Mouse (Mus musculus) G1E (cell line): ENCODE results near the gene Trmo. TPM values are rescaled to one million over a fixed set of nuclear protein-coding genes. Genes with fewer than 3 reads are reported as not detected.

Experiments
- ATAC-seq: 2 replicates; pipeline ENCODE4 v1.8.0; 2016; ENCODE audit warnings: mild to moderate bottlenecking; ENCODE audit not compliant: insufficient number of reproducible peaks, poor library complexity, low FRiP score, severe bottlenecking; ENCODE audit errors: extremely low read depth
- DNase-seq: peaks from one replicate; pipeline ENCODE4 v3.0.0; 2012; ENCODE audit warnings: low spot score
- H3K27me3 ChIP-seq: 2 replicates; pipeline ENCODE4 v1.6.1; 2012; ENCODE audit warnings: mild to moderate bottlenecking, low read length, inconsistent platforms; ENCODE audit not compliant: insufficient read depth
- H3K36me3 ChIP-seq: replicated peaks from 2 replicates; pipeline ENCODE3; 2012; ENCODE audit warnings: mild to moderate bottlenecking, inconsistent platforms
- H3K4me1 ChIP-seq: 2 replicates; pipeline ENCODE4 v1.6.1; 2012; ENCODE audit warnings: low read depth, low read length, inconsistent platforms, mixed read lengths; ENCODE audit not compliant: insufficient read depth
- H3K4me3 ChIP-seq: 2 replicates; pipeline ENCODE4 v1.5.1; 2012; ENCODE audit warnings: low read depth, mild to moderate bottlenecking, inconsistent platforms, low read length, moderate library complexity, mixed read lengths
- H3K9me3 ChIP-seq: replicated peaks from 2 replicates; pipeline ENCODE4 v1.6.1; 2012; ENCODE audit warnings: inconsistent platforms
- CTCF ChIP-seq: IDR thresholded peaks from 2 replicates; pipeline ENCODE4 v1.5.1; 2012; ENCODE audit warnings: low read depth, low read length, inconsistent platforms, mixed read lengths
- GATA1 ChIP-seq: IDR thresholded peaks from 2 replicates; pipeline ENCODE4 v1.6.1; 2012; ENCODE audit warnings: borderline replicate concordance, low read length, inconsistent platforms, mixed read lengths
- GATA2 ChIP-seq: IDR thresholded peaks from 2 replicates; pipeline ENCODE4 v1.6.1; 2012; ENCODE audit warnings: low read depth, low read length, inconsistent platforms, borderline replicate concordance
- POLR2AphosphoS5 ChIP-seq: IDR thresholded peaks from 2 replicates; pipeline ENCODE4 v1.6.1; 2012; ENCODE audit warnings: low read depth, low read length, inconsistent platforms; ENCODE audit not compliant: insufficient replicate concordance
- TAL1 ChIP-seq: conservative IDR thresholded peaks from 2 replicates; pipeline ENCODE4 v1.6.1; 2012; ENCODE audit warnings: low read depth, low read length, inconsistent platforms, mixed read lengths
- polyA plus RNA-seq: library from polyadenylated mRNA; stranded (reverse); fragments of >175 nt; gene quantifications from 2 replicates; pipeline ENCODE4 v1.2.3, GENCODE M21; 2012
- total RNA-seq, 2 experiments: library from RNA; stranded (forward) in 1 of 2; stranded (reverse) in 1 of 2; fragments of 200-1000 nt in 1 of 2; fragments of >200 nt in 1 of 2; fragmentation: Nextera tagmentation in 1 of 2; gene quantifications; 2 replicates each; pipeline ENCODE4 v1.2.3; 2014 to 2017

Trmo gene
- total and polyA plus RNA-seq, 3 experiments, result 4.2 to 20.4 (median 12.9) TPM

GRCm38 (mm10) chr4:46348897-46349296 is 40.3 kb downstream of the Trmo start:
- ATAC-seq (no peak), DNase-seq (no peak)
- TF ChIP-seq GATA2, result no peak
- TF ChIP-seq CTCF, result no peak
- TF ChIP-seq POLR2AphosphoS5, result no peak
- TF ChIP-seq TAL1, result no peak
- TF ChIP-seq GATA1, result no peak
- no peak overlapping the region for H3K4me3 ChIP-seq
- peaks cover 23% of the 10 kb centered on the region; the same call in 1 of the 2 replicates for H3K27me3 ChIP-seq
- peaks cover 16% of the 10 kb centered on the region for H3K9me3 ChIP-seq
- no peaks in the 10 kb centered on the region for H3K36me3 ChIP-seq
- no peaks in the 10 kb centered on the region for H3K4me1 ChIP-seq

GRCm38 (mm10) chr4:46347580-46348515 is 41.4 kb downstream of the Trmo start:
- H3K9me3 ChIP-seq, result peaks cover 25% of the 10 kb centered on the region
- DNase-seq (no peak), ATAC-seq (no peak)
- no peaks in the 10 kb centered on the region for H3K4me1 ChIP-seq
- TF ChIP-seq POLR2AphosphoS5, result no peak
- no peak for TF ChIP-seq GATA2
- no peak for TF ChIP-seq GATA1
- peaks cover 18% of the 10 kb centered on the region; the same call in 1 of the 2 replicates for H3K27me3 ChIP-seq
- H3K4me3 ChIP-seq, result no peak overlapping the region
- H3K36me3 ChIP-seq, result no peaks in the 10 kb centered on the region

GRCm38 (mm10) chr4:46347141-46347540 is 42.1 kb downstream of the Trmo start:
- TF ChIP-seq CTCF (no peak), GATA2 (no peak), POLR2AphosphoS5 (no peak), TAL1 (no peak)
- no peaks in the 10 kb centered on the region for H3K36me3 ChIP-seq
- H3K4me3 ChIP-seq, result no peak overlapping the region
- peaks cover 18% of the 10 kb centered on the region; the same call in 1 of the 2 replicates for H3K27me3 ChIP-seq
- H3K9me3 ChIP-seq, result peaks cover 29% of the 10 kb centered on the region
- ATAC-seq (no peak), DNase-seq (no peak)
- H3K4me1 ChIP-seq, result no peaks in the 10 kb centered on the region

DNA sequence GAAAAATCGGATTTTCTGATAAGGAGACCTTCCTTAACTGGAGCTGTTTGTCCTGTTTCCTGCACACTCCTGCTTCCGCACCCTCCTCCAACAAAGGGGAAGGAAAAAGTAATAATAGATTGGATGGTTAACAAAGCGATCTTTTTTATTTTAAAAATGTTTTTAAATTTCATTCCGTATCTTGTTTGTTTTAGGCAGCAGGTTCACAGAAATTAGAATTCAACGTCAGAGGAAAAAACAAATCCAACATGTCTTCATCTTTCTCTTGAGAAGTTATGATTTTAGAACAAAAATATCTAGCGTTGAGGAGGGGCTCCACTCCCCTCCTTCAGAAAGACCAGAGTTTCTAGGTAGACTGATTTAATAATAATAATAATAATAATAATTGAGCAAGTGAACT is 43.0 kb downstream of the Trmo start:
- no peak for DNase-seq
- peaks cover 18% of the 10 kb centered on the region; the same call in 1 of the 2 replicates for H3K27me3 ChIP-seq
- H3K4me1 ChIP-seq, result no peaks in the 10 kb centered on the region
- ATAC-seq, result no peak
- TF ChIP-seq GATA2, result no peak
- no peak for TF ChIP-seq CTCF
- TF ChIP-seq POLR2AphosphoS5, result no peak
- no peak for TF ChIP-seq TAL1
- no peak for TF ChIP-seq GATA1
- no peak overlapping the region for H3K4me3 ChIP-seq
- H3K9me3 ChIP-seq, result peaks cover 29% of the 10 kb centered on the region
- H3K36me3 ChIP-seq, result no peaks in the 10 kb centered on the region

- no peak for TF ChIP-seq GATA2
- no peak for TF ChIP-seq GATA1
- TF ChIP-seq CTCF, result no peak
- no peak for TF ChIP-seq TAL1
- no peak for TF ChIP-seq POLR2AphosphoS5
These were observed 43.5 kb downstream of the Trmo start for GRCm38 (mm10) chr4:46345773-46346100.

GRCm38 (mm10) chr4:46345056-46345772 is 44.0 kb downstream of the Trmo start:
- TF ChIP-seq TAL1 (no peak), GATA1 (no peak), POLR2AphosphoS5 (no peak), GATA2 (no peak), CTCF (no peak)
- Histone ChIP-seq H3K4me1 (no peaks in the 10 kb centered on the region), H3K27me3 (peaks cover 14% of the 10 kb centered on the region; the same call in 1 of the 2 replicates), H3K36me3 (no peaks in the 10 kb centered on the region), H3K9me3 (peaks cover 29% of the 10 kb centered on the region), H3K4me3 (peak overlapping the region; percentile 33; the same call in 1 of the 2 replicates)
- DNase-seq, result no peak
- no peak for ATAC-seq

More at GRCm38 (mm10) chr4:46345773-46346100, 43.5 kb downstream of the Trmo start:
- H3K27me3 ChIP-seq, result peaks cover 17% of the 10 kb centered on the region; the same call in 1 of the 2 replicates
- H3K4me3 ChIP-seq, result no peak overlapping the region
- H3K36me3 ChIP-seq, result no peaks in the 10 kb centered on the region
- no peak for DNase-seq
- peaks cover 29% of the 10 kb centered on the region for H3K9me3 ChIP-seq
- H3K4me1 ChIP-seq, result no peaks in the 10 kb centered on the region
- ATAC-seq, result no peak
